Mouse (Mus musculus) R1 (cell line): ENCODE results near the gene Ptpn21.
A peak's percentile ranks its signal among the peaks of the same experiment; 100 is the strongest.

Source experiments
- DNase-seq: peaks from one replicate; pipeline ENCODE4 v3.0.0-alpha.2; 2018; ENCODE audit warnings: low read depth, low spot score

Ptpn21 gene

DNA sequence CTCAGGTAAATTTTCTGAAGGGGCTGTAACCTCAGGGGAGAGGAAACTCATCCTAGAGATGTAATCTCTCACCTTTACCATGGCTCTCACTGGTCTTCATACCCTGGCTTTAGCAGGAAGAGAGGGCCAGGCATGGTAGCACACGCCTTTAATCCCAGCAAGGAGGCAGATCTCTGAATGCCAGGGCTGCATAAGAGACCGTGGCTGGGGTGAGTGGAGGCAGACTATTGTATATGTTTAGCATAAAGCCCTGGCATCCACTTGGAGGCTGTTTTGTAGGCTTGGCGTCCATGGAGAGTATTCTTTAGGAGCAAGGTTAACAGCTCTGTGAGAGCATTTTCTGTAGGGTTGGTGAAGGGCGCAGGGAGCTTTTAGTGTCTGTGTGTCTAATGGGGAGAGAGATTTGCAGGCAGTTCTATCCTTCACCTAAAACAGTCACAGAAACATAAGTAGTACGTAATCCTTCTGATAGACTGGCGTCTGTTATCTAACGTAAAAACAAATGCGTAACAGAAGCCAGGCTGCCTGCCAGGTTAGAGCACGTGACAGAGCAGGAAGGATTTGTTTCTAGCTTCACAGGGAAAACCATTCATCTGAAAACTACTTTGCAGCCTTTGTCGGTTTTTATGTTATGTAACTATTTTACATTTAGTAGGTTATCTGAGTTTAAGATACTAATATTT is 68.9 kb downstream of the Ptpn21 start:
- no peak for DNase-seq

DNA sequence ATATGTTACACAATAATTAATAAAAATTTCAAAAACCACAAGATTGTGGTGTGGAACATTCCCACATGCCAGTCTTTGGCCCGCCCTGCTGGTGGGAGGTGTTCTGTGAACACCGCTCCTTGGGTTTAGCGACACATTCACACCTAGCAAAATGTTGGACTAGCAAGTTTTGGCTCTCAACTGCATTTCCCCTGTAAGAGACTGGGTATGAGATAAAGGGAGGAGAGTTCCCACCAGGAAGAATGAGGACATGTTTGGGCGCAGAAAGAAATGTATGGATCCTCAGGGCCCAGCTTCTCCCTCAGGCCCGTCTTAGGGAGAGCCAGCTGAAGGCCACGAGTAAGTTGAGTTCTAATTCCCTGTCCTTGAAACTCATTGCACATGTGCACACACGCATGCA is 74.6 kb downstream of the Ptpn21 start:
- DNase-seq: no peak

GRCm38 (mm10) chr12:98656873-98657272 is 80.3 kb downstream of the Ptpn21 start:
- DNase-seq: no peak

DNA sequence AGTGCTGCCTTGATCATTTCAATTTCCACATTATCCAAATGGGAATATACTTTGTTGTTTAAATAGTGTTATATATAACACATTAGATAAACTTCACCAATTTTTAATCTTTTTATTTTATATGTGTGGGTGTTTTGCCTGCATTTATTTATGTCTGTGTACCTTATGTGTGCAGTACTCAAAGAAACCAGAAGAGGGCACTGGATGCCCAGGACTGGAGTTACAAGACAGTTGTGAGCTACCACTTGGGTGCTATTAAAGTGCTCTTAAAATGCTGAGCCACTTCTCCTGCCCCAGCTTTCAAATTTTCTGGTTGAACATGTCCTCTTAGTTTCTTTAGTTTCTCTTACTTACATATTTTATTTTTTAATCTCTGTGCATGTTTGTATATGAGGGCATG is 92.4 kb downstream of the Ptpn21 start:
- DNase-seq: peak; percentile 66

DNA sequence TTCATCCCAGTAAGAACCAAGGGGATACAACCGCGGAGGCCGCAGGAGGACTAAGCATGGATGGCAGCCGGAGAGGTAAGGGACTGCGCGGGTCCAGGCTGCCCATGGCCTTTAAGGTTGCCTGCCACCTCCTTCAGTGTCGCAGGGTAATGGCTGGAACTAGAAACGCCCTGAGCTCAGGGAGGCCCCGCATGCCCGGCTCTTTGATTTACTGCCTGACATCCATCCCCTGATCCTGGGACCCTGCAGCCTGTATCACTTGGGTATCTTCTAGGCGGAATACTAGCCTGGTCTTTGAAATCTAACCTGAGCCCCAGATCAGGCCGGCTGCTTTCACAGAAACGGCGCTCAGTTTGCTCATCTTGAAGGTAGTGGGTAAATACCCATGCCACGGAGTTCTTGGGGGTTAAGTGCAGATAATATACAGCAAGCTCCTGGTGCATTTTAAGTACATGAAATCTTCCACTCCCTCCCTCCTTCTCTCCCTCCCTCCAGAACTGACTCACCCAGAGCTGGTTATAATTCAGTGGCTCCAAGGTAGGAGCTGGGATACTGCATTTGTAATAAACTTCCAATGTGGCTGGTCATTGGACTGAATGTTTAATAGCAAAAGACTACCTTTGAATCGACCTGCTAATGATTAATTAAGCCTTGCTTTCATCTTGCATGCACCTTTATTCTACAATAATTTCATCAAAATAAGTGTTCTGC is 108.8 kb downstream of the Ptpn21 start:
- DNase-seq: no peak

GRCm38 (mm10) chr12:98627392-98628259 is 109.6 kb downstream of the Ptpn21 start, which contains the start of gene Spata7:
TSS of gene Spata7 (plus strand) at chr12:98628157.
- peak; percentile 95 for DNase-seq
